Mouse (Mus musculus): ENCODE measurements around the gene Sgpl1. TPM values are rescaled to one million over a fixed set of nuclear protein-coding genes. Genes with fewer than 3 reads are reported as not detected.

The Sgpl1 gene
- total RNA-seq (2014; rRNA removed) = 43.7 and 57.2 TPM in 2 replicates
- 36.3 and 39.9 TPM in 2 replicates for polyA plus RNA-seq (2012; rRNA removed)

DNA sequence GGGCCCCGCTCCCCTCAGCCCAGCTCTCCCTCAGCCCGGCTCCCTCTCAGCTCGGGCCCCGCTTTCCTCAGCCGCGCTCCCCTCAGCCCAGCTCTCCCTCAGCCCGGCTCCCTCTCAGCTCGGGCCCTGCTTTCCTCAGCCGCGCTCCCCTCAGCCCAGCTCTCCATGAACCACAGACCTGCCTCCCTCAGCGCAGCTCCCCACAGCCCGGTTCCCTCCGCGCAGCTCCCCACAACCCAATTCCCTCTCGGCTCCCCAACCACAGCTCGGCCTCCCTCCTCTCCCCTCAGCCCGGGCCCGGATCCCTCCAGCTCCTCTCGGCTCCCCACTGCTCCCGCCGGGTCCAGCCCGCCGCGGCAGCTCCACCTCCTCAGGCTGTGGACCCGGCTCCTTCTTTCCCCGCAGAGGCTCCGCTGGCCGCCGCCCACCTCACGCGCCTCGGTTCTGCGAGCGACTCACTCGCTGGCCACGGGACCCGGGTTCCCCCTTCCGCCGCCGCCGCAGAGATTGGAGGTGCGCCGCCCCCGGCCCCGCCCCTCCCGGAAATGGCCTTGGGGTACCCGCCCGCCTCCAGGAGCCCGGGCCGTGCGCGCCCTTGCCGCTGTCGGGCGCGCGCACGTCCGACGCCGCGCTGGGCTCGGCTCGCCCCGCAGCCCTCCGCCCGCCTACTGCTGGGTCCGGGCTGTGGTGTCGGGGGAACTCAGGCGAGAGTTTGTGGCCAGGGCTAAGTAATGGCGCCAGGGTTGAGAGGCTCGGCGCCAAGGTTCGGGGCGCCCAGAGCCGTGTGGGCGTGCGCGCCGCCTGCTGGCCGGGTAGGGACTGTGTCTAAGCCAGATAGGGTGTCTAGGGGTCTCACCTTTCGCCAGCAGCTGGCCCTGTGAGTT lies at the start of gene Sgpl1:
TSS of gene Sgpl1 (minus strand) at position 547 of the 884 bp plus-strand sequence.
- DNase-seq (ENCODE audit: extremely low read depth, low read depth, low spot score) = peak; percentile 71
- Histone ChIP-seq H3K36me3 (ENCODE audit: control insufficient read depth, insufficient read depth, low read length) (peaks cover 5% of the 10 kb centered on the region), H3K27ac (replicated peaks; ENCODE audit: insufficient read depth, low read depth, low read length) (peak within 1 kb of the TSS; percentile 86), H3K79me2 (ENCODE audit: control insufficient read depth, insufficient read depth, low read length) (peaks cover 12% of the 10 kb centered on the region), H3K27me3 (ENCODE audit: control insufficient read depth, insufficient read depth, low read length) (no peaks in the 10 kb centered on the region), H3K4me3 (ENCODE audit: insufficient read depth, low read depth, low read length) (peak within 1 kb of the TSS; percentile 76), H3K9ac (ENCODE audit: low read depth, low read length) (peak within 1 kb of the TSS; percentile 90), H3K4me1 (ENCODE audit: control insufficient read depth, insufficient read depth, low read length) (peaks cover 10% of the 10 kb centered on the region)
- 1% methylated on average over 82 of the region's 82 CpGs for WGBS
- TF ChIP-seq POLR2A (IDR thresholded peaks at IDR 0.05; ENCODE audit: extremely low read depth, insufficient read depth, low read length) = peak; percentile 86
- peak; percentile 83 for TF ChIP-seq CTCF (IDR thresholded peaks at IDR 0.05; ENCODE audit: low read depth, low read length)

- Histone ChIP-seq H3K4me1 (ENCODE audit: control insufficient read depth, insufficient read depth, low read length) (peaks cover 2% of the 10 kb centered on the region), H3K4me3 (ENCODE audit: insufficient read depth, low read depth, low read length) (no peak overlapping the region), H3K27me3 (ENCODE audit: control insufficient read depth, insufficient read depth, low read length) (no peaks in the 10 kb centered on the region), H3K27ac (replicated peaks; ENCODE audit: insufficient read depth, low read depth, low read length) (no peak overlapping the region), H3K79me2 (ENCODE audit: control insufficient read depth, insufficient read depth, low read length) (no peaks in the 10 kb centered on the region), H3K9ac (ENCODE audit: low read depth, low read length) (no peak overlapping the region), H3K36me3 (ENCODE audit: control insufficient read depth, insufficient read depth, low read length) (no peaks in the 10 kb centered on the region)
- 79% methylated on average over 5 of the region's 5 CpGs for WGBS
- DNase-seq (ENCODE audit: extremely low read depth, low read depth, low spot score) = no peak
- TF ChIP-seq POLR2A (IDR thresholded peaks at IDR 0.05; ENCODE audit: extremely low read depth, insufficient read depth, low read length) = no peak
- TF ChIP-seq CTCF (IDR thresholded peaks at IDR 0.05; ENCODE audit: low read depth, low read length) = no peak
These were observed 48.3 kb upstream of the Sgpl1 start for GRCm38 (mm10) chr10:61195718-61196291.

DNA sequence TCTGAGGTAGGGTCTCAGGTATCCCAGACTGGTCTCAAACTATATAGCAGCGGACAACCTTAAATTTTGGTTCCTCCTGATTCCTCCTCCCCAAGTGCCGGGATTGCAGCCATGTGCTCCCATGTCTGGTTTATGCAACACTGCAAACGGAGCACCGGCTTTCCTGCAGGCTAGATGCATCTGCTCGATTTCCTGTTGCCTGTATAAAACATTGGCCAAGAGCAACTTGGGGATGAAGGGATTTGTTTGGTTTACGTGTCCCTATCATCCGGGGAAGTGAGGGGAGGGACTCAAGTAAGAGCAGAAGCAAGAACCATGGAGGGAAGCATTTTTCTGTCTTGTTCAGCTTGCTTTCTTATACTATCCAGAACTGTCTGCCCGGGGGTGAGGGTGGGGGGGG lies 47.7 kb upstream of the Sgpl1 start:
- Histone ChIP-seq H3K4me1 (ENCODE audit: control insufficient read depth, insufficient read depth, low read length) (peaks cover 2% of the 10 kb centered on the region), H3K27ac (replicated peaks; ENCODE audit: insufficient read depth, low read depth, low read length) (no peak overlapping the region), H3K27me3 (ENCODE audit: control insufficient read depth, insufficient read depth, low read length) (no peaks in the 10 kb centered on the region), H3K4me3 (ENCODE audit: insufficient read depth, low read depth, low read length) (no peak overlapping the region), H3K79me2 (ENCODE audit: control insufficient read depth, insufficient read depth, low read length) (no peaks in the 10 kb centered on the region), H3K9ac (ENCODE audit: low read depth, low read length) (no peak overlapping the region), H3K36me3 (ENCODE audit: control insufficient read depth, insufficient read depth, low read length) (no peaks in the 10 kb centered on the region)
- 74% methylated on average over 8 of the region's 8 CpGs for WGBS
- TF ChIP-seq CTCF (IDR thresholded peaks at IDR 0.05; ENCODE audit: low read depth, low read length) (no peak), POLR2A (IDR thresholded peaks at IDR 0.05; ENCODE audit: extremely low read depth, insufficient read depth, low read length) (no peak)
- DNase-seq (ENCODE audit: extremely low read depth, low read depth, low spot score) = peak; percentile 10

- no peak overlapping the region for H3K4me3 ChIP-seq (ENCODE audit: insufficient read depth, low read depth, low read length)
- no peaks in the 10 kb centered on the region for H3K27me3 ChIP-seq (ENCODE audit: control insufficient read depth, insufficient read depth, low read length)
- no peak for DNase-seq (ENCODE audit: extremely low read depth, low read depth, low spot score)
- H3K9ac ChIP-seq (ENCODE audit: low read depth, low read length) = no peak overlapping the region
- TF ChIP-seq CTCF (IDR thresholded peaks at IDR 0.05; ENCODE audit: low read depth, low read length) = no peak
- TF ChIP-seq POLR2A (IDR thresholded peaks at IDR 0.05; ENCODE audit: extremely low read depth, insufficient read depth, low read length) = no peak
- H3K36me3 ChIP-seq (ENCODE audit: control insufficient read depth, insufficient read depth, low read length) = no peaks in the 10 kb centered on the region
- H3K4me1 ChIP-seq (ENCODE audit: control insufficient read depth, insufficient read depth, low read length) = peaks cover under 1% of the 10 kb centered on the region; the same call in 1 of the 2 replicates
- 86% methylated on average over 9 of the region's 9 CpGs for WGBS
- H3K79me2 ChIP-seq (ENCODE audit: control insufficient read depth, insufficient read depth, low read length) = no peaks in the 10 kb centered on the region
- H3K27ac ChIP-seq (replicated peaks; ENCODE audit: insufficient read depth, low read depth, low read length) = no peak overlapping the region
These were observed 47.1 kb upstream of the Sgpl1 start for GRCm38 (mm10) chr10:61194611-61195010.

GRCm38 (mm10) chr10:61188010-61188409 lies 40.5 kb upstream of the Sgpl1 start:
- H3K4me1 ChIP-seq (ENCODE audit: control insufficient read depth, insufficient read depth, low read length) = no peaks in the 10 kb centered on the region
- H3K36me3 ChIP-seq (ENCODE audit: control insufficient read depth, insufficient read depth, low read length) = no peaks in the 10 kb centered on the region
- H3K4me3 ChIP-seq (ENCODE audit: insufficient read depth, low read depth, low read length) = no peak overlapping the region
- no peaks in the 10 kb centered on the region for H3K27me3 ChIP-seq (ENCODE audit: control insufficient read depth, insufficient read depth, low read length)
- DNase-seq (ENCODE audit: extremely low read depth, low read depth, low spot score) = no peak
- TF ChIP-seq CTCF (IDR thresholded peaks at IDR 0.05; ENCODE audit: low read depth, low read length) (no peak), POLR2A (IDR thresholded peaks at IDR 0.05; ENCODE audit: extremely low read depth, insufficient read depth, low read length) (no peak)
- H3K9ac ChIP-seq (ENCODE audit: low read depth, low read length) = no peak overlapping the region
- H3K79me2 ChIP-seq (ENCODE audit: control insufficient read depth, insufficient read depth, low read length) = no peaks in the 10 kb centered on the region
- H3K27ac ChIP-seq (replicated peaks; ENCODE audit: insufficient read depth, low read depth, low read length) = no peak overlapping the region
- WGBS = 69% methylated on average over 3 of the region's 3 CpGs

Measured in liver, adult 2 months (tissue).